Mouse (Mus musculus) E14TG2a.4 (cell line): ENCODE measurements around the gene Gm45062.
A peak's percentile ranks its signal among the peaks of the same experiment; 100 is the strongest.

Source experiments
- H3K27me3 ChIP-seq: 2 replicates; pipeline ENCODE4 v1.6.1; 2014; ENCODE audit warnings: low read length, control low read depth; ENCODE audit not compliant: insufficient read depth
- H3K36me3 ChIP-seq: 2 replicates; pipeline ENCODE4 v1.6.1; 2014; ENCODE audit warnings: low read length, control low read depth; ENCODE audit not compliant: insufficient read depth
- H3K4me1 ChIP-seq: replicated peaks from 2 replicates; pipeline ENCODE4 v1.6.1; 2014; ENCODE audit warnings: low read depth, low read length, control low read depth
- H3K4me3 ChIP-seq: replicated peaks from 2 replicates; pipeline ENCODE4 v1.5.1; 2014; ENCODE audit warnings: mild to moderate bottlenecking, low read length
- H3K9me3 ChIP-seq: 2 replicates; pipeline ENCODE4 v1.6.1; 2014; ENCODE audit warnings: low read length, control low read depth
- CTCF ChIP-seq: conservative IDR thresholded peaks from 2 replicates; pipeline ENCODE4 v1.5.1; 2014; ENCODE audit warnings: low read length
- NANOG ChIP-seq: IDR thresholded peaks from 2 replicates; pipeline ENCODE4 v1.6.1; 2014; ENCODE audit warnings: borderline replicate concordance, low read length, mixed read lengths
- POU5F1 ChIP-seq: IDR thresholded peaks from 2 replicates; pipeline ENCODE4 v1.6.1; 2014; ENCODE audit warnings: low read length, borderline replicate concordance

Gm45062 gene

DNA sequence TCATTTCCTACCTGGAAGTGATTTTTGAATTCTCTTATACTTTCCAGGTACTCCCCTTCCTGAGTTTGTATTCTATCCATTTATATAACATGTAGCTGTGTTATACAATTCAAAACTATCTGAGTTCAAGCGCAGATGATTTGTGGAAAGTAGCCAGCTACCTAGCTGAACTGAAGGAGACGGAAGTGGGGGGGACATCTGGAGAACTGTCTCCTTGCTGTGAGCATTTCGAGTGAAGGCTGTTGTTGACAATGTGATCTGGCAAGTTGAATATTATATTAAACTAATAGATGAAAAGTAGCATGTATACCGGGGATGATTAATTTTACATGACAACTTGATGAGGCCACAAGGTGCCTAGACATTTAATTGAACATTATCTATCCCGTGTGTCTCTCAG lies 196.3 kb downstream of the Gm45062 start:
- Histone ChIP-seq H3K9me3 (no peaks in the 10 kb centered on the region), H3K36me3 (no peaks in the 10 kb centered on the region), H3K4me3 (no peak overlapping the region), H3K4me1 (no peaks in the 10 kb centered on the region), H3K27me3 (no peaks in the 10 kb centered on the region)
- TF ChIP-seq CTCF: no peak
- TF ChIP-seq POU5F1: no peak

DNA sequence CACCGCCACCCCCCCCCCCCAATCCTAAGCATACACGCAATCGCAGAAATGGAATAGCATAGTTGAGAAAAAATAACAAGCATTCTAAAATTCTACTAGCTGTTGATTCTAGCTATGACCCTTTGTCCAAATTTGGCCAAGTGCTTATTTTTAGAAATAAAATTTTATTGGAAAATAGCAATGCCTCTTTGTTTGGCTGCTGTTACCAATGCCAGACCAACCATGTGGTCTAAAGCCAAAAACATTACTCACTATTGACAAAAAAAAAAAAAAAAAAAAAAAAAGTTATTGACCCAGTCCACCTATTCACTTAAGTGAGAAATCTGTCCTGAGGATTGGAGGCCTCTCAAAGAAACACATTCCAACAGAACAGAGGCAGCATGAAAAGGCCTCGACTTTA lies 199.3 kb downstream of the Gm45062 start:
- TF ChIP-seq CTCF (no peak), NANOG (no peak), POU5F1 (no peak)
- Histone ChIP-seq H3K36me3 (no peaks in the 10 kb centered on the region), H3K9me3 (peaks cover 8% of the 10 kb centered on the region), H3K27me3 (no peaks in the 10 kb centered on the region), H3K4me3 (no peak overlapping the region), H3K4me1 (no peaks in the 10 kb centered on the region)

DNA sequence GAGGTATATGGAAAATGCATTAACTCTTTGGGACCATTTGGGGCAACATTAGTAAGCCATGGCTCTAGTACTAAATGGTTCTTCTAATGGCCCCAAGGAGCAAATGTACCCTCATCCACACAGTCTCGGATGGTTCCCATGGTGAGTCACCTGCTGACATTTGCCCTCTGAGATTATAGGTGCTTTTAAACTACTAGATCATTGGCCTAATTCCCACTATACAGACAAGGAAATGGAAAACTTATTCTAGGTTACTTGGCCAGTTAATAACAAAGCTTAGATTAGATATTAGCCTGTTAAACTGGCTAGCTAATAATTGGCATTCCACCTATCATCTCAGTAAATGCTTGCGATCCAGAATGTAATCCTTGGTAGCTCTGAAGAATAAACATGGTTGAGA lies 203.2 kb downstream of the Gm45062 start:
- H3K9me3 ChIP-seq: peaks cover 18% of the 10 kb centered on the region
- no peaks in the 10 kb centered on the region for H3K27me3 ChIP-seq
- TF ChIP-seq CTCF (no peak), NANOG (no peak), POU5F1 (no peak)
- H3K4me1 ChIP-seq: no peaks in the 10 kb centered on the region
- no peak overlapping the region for H3K4me3 ChIP-seq
- H3K36me3 ChIP-seq: no peaks in the 10 kb centered on the region

DNA sequence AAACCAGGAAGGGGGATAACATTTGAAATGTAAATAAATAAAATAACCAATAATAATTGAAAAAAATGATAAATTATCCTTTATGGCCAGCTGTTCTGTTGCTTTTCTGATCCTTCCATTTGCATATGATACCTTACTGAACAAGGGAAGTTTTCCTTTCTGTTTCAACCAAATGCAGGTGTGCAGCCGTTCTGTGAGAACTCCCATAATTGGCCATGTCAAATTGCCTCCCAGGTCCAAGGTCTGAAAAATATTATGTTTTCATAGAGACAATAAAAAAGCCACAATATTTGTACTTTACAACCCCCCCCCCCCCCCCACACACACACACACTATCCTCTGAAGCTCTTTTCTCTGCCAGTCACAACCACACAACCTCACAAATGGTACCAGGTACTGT lies 206.1 kb downstream of the Gm45062 start:
- Histone ChIP-seq H3K4me1 (peaks cover 4% of the 10 kb centered on the region; the same call in 1 of the 2 replicates), H3K9me3 (peaks cover 18% of the 10 kb centered on the region), H3K36me3 (no peaks in the 10 kb centered on the region), H3K4me3 (no peak overlapping the region), H3K27me3 (no peaks in the 10 kb centered on the region)
- no peak for TF ChIP-seq CTCF

DNA sequence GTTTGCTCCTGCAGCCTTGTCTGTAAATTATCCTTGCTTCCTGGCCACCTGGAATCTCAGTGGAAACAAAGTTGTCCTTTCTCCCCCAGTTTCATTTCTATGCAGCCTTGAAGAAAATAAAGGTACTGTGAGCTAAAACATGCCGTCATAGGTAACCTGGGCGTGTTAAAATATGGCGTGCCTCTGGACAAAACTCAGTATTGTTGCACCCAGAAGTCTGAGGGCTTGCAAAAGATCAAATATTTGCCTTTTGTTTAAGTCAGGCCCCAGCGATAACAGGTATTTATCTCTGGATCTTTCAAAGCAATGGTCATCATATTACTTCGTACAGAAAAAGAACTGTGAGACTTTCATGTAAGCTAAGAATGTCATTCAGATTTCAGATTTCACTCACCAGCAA lies 206.7 kb downstream of the Gm45062 start:
- H3K4me1 ChIP-seq: peaks cover 4% of the 10 kb centered on the region; the same call in 1 of the 2 replicates
- peaks cover 18% of the 10 kb centered on the region for H3K9me3 ChIP-seq
- H3K4me3 ChIP-seq: no peak overlapping the region
- no peaks in the 10 kb centered on the region for H3K27me3 ChIP-seq
- no peaks in the 10 kb centered on the region for H3K36me3 ChIP-seq
- TF ChIP-seq POU5F1 (no peak), CTCF (no peak), NANOG (no peak)

DNA sequence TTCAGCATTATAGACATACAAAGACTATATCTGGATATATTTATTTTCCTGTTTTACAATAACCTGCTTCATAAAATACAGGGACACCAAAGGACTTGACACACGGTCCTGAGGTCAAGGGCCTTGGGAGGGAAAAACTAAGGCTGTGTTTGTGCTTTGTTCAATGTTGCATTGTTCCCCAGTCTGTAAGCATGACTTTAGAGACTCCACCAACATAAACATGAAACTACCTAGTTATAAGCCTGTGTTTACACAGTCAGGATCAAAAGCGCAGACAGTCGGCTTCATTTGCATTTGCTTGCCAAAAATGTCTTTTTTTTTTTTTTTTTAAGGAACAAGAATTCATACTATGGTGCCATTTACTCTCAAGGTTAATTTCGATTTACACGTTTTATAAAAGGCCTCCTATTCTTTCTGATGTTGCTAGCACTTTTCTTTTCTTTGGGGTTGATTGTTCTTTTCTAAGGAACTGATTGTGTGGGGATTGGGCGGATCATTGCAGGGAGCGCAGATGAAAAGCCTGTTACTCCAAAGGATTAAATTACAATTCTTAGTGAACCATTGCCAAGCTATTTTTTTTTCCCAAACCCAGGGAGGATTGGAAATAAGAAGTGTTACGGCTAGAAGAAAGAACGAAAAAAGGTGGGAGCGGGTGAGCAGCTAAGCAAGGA lies 208.6 kb downstream of the Gm45062 start:
- Histone ChIP-seq H3K36me3 (no peaks in the 10 kb centered on the region), H3K27me3 (no peaks in the 10 kb centered on the region), H3K9me3 (peaks cover 18% of the 10 kb centered on the region), H3K4me3 (no peak overlapping the region), H3K4me1 (peaks cover 4% of the 10 kb centered on the region; the same call in 1 of the 2 replicates)
- TF ChIP-seq POU5F1 (no peak), NANOG (peak; percentile 90; the same call in 1 of the 2 replicates), CTCF (no peak)

DNA sequence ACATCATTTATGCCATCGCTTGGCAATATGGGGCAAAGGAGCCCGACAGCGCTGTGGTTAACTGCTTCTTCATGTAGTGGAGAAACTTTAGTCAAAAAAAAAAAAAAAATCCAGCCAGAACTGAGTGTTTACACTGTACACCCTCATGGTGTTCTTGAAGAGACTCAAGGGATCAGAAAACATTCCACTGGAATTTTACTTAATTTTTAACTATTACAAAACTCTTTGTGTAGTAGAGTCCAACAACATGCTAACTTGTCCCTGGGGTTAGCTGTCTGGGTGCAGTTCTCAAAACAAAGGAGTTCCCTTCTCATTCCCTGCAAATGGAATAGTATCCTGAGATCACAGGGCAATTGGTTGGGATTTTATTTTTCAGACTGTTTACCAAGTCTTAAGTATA lies 210.7 kb downstream of the Gm45062 start:
- TF ChIP-seq NANOG (no peak), CTCF (no peak), POU5F1 (no peak)
- H3K36me3 ChIP-seq: no peaks in the 10 kb centered on the region
- no peak overlapping the region for H3K4me3 ChIP-seq
- peaks cover 4% of the 10 kb centered on the region; the same call in 1 of the 2 replicates for H3K4me1 ChIP-seq
- H3K9me3 ChIP-seq: no peaks in the 10 kb centered on the region
- no peaks in the 10 kb centered on the region for H3K27me3 ChIP-seq

DNA sequence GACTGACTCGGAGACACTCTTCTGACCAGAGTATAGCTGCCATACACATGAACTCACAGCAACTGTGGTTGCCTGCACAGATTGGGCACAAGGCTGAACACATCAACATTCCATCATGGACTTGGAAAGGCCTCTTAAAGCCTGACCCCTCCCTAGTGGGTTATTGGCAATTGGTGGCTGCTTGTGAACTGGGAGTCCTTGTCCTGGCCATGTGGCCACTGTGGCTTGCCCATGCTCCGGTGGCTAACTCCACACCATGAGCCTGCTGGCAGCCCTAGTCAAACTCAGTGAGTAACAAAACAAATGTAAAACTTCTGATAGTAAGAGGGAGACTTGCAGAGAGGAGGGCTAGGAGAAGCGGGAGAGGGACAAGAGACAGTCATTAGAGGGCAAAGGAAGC lies 212.9 kb downstream of the Gm45062 start:
- H3K36me3 ChIP-seq: no peaks in the 10 kb centered on the region
- no peak overlapping the region for H3K4me3 ChIP-seq
- H3K4me1 ChIP-seq: peaks cover 4% of the 10 kb centered on the region; the same call in 1 of the 2 replicates
- no peak for TF ChIP-seq CTCF
- no peak for TF ChIP-seq NANOG
- no peak for TF ChIP-seq POU5F1
- H3K9me3 ChIP-seq: no peaks in the 10 kb centered on the region
- no peaks in the 10 kb centered on the region for H3K27me3 ChIP-seq

DNA sequence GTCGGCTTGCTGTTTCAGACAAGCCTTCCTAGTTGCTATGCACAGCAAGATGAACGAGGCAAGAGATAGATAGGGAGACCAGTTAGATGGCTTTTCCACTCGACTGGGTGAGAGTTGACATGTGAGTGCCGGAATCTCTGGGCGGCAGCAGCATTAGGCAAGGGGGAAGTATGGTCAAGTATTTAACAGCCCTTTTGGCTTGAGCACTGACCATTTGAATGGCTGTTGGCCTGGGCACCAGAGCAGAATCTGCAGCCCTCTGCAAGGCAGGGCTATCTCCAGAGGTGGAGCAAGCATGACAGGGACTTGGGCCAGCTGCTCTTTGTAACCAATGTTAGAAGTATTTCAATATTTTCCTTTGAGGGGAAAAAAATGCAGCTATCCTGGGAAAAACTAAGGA lies 213.7 kb downstream of the Gm45062 start:
- TF ChIP-seq CTCF (no peak), NANOG (no peak), POU5F1 (no peak)
- H3K9me3 ChIP-seq: no peaks in the 10 kb centered on the region
- no peaks in the 10 kb centered on the region for H3K36me3 ChIP-seq
- no peaks in the 10 kb centered on the region for H3K27me3 ChIP-seq
- peaks cover 4% of the 10 kb centered on the region; the same call in 1 of the 2 replicates for H3K4me1 ChIP-seq
- no peak overlapping the region for H3K4me3 ChIP-seq
